Comparison of ENCODE assay signal across 19 mouse cellular contexts in genomic region chr4:86905869-86906268, GRCm38 (mm10). TPM values are rescaled to one million over a fixed set of nuclear protein-coding genes. Genes with fewer than 3 reads are reported as not detected.
DNase-seq lines count a peak whose midpoint lies in the region; ATAC-seq and TF ChIP-seq lines count a peak whose summit lies in the region.
"Had no signal": no experiment of that assay in that cellular context is flagged by ENCODE, and none has a peak within 500 bp of the region (broad histone marks: within the 10 kb centered on the region; RNA-seq: fewer than 3 reads in every experiment).

No protein-coding gene starts in this region.

- no peak for DNase-seq in kidney, adult 8-10 months
- DNase-seq in liver, embryonic 13.5 days: no peak
- no peak for DNase-seq in liver, postnatal 0 days
- peak; percentile 21 for DNase-seq in midbrain, embryonic 11.5 days (ENCODE audit: low spot score, missing footprints)
- DNase-seq in lung, postnatal 0 days (ENCODE audit: low spot score): no peak
- DNase-seq: adrenal gland, adult 2 months; adrenal gland, postnatal 10 days; adrenal gland, postnatal 25 days; cerebellum, adult 11-12 months; cerebellum, adult 2 months; cerebellum, adult 9-10 months; cerebellum, postnatal 10 days; cerebellum, postnatal 25 days had no signal

- H3K4me1 ChIP-seq in kidney, embryonic 15.5 days: peaks cover 6% of the 10 kb centered on the region; the same call in 1 of the 2 replicates
- peaks cover 5% of the 10 kb centered on the region; the same call in 1 of the 2 replicates for H3K4me1 ChIP-seq in liver, embryonic 13.5 days (replicated peaks)
- peaks cover 6% of the 10 kb centered on the region for H3K4me1 ChIP-seq in liver, postnatal 0 days (ENCODE audit: insufficient read depth)
- H3K4me1 ChIP-seq in midbrain, embryonic 11.5 days (ENCODE audit: control insufficient read depth, insufficient read depth, low read length): no peaks in the 10 kb centered on the region
- no peaks in the 10 kb centered on the region for H3K4me1 ChIP-seq in midbrain, embryonic 13.5 days (replicated peaks)
- no peaks in the 10 kb centered on the region for H3K4me1 ChIP-seq in lung, postnatal 0 days (ENCODE audit: insufficient read depth, low read depth, low read length)
- H3K4me1 ChIP-seq: embryonic facial prominence, embryonic 10.5 days; embryonic facial prominence, embryonic 12.5 days; forebrain, embryonic 13.5 days; forebrain, embryonic 15.5 days had no signal

- no peak for TF ChIP-seq CTCF in liver, postnatal 0 days (IDR thresholded peaks at IDR 0.05; ENCODE audit: low read depth)
- TF ChIP-seq CTCF in lung, postnatal 0 days (IDR thresholded peaks at IDR 0.05): no peak

- no peak overlapping the region for H3K9ac ChIP-seq in kidney, embryonic 15.5 days
- no peak overlapping the region for H3K9ac ChIP-seq in liver, embryonic 13.5 days
- no peak overlapping the region for H3K9ac ChIP-seq in liver, postnatal 0 days (replicated peaks)
- no peak overlapping the region for H3K9ac ChIP-seq in midbrain, embryonic 11.5 days (ENCODE audit: low read length)
- no peak overlapping the region for H3K9ac ChIP-seq in midbrain, embryonic 13.5 days (replicated peaks)
- H3K9ac ChIP-seq in lung, postnatal 0 days (replicated peaks; ENCODE audit: low read depth): no peak overlapping the region
- H3K9ac ChIP-seq: embryonic facial prominence, embryonic 12.5 days; forebrain, embryonic 13.5 days; forebrain, embryonic 15.5 days had no signal

- 68% methylated on average over 1 of the region's 1 CpGs for WGBS in kidney, embryonic 15.5 days
- 75% methylated on average over 1 of the region's 1 CpGs for WGBS in liver, embryonic 13.5 days (ENCODE audit: insufficient replicate concordance)
- WGBS in liver, postnatal 0 days (ENCODE audit: insufficient replicate concordance): 79% methylated on average over 1 of the region's 1 CpGs
- WGBS in midbrain, embryonic 11.5 days: 71% methylated on average over 1 of the region's 1 CpGs
- 90% methylated on average over 1 of the region's 1 CpGs for WGBS in midbrain, embryonic 13.5 days
- 67% methylated on average over 1 of the region's 1 CpGs for WGBS in lung, postnatal 0 days

- no peak for TF ChIP-seq EP300 in liver, postnatal 0 days (IDR thresholded peaks at IDR 0.05; ENCODE audit: low read depth)
- TF ChIP-seq EP300 in lung, postnatal 0 days (IDR thresholded peaks at IDR 0.05): no peak

- ATAC-seq in kidney, embryonic 15.5 days (replicated peaks; ENCODE audit: low FRiP score): peak; percentile 52; the same call in 1 of the 2 replicates
- peak; percentile 46 for ATAC-seq in liver, embryonic 13.5 days (ENCODE audit: low read depth)
- no peak for ATAC-seq in liver, postnatal 0 days
- no peak for ATAC-seq in midbrain, embryonic 11.5 days (ENCODE audit: low FRiP score)
- no peak for ATAC-seq in midbrain, embryonic 13.5 days
- ATAC-seq in lung, postnatal 0 days: no peak
- ATAC-seq: forebrain, embryonic 13.5 days; forebrain, embryonic 15.5 days had no signal

- H3K27me3 ChIP-seq in kidney, embryonic 15.5 days: no peaks in the 10 kb centered on the region
- H3K27me3 ChIP-seq in liver, embryonic 13.5 days: no peaks in the 10 kb centered on the region
- no peaks in the 10 kb centered on the region for H3K27me3 ChIP-seq in liver, postnatal 0 days (ENCODE audit: insufficient read depth, low read length)
- H3K27me3 ChIP-seq in midbrain, embryonic 11.5 days (ENCODE audit: control insufficient read depth, insufficient read depth, low read length): no peaks in the 10 kb centered on the region
- no peaks in the 10 kb centered on the region for H3K27me3 ChIP-seq in midbrain, embryonic 13.5 days
- no peaks in the 10 kb centered on the region for H3K27me3 ChIP-seq in lung, postnatal 0 days (replicated peaks; ENCODE audit: insufficient read depth, low read length)
- H3K27me3 ChIP-seq: embryonic facial prominence, embryonic 12.5 days; forebrain, embryonic 13.5 days; forebrain, embryonic 15.5 days had no signal

- no peak overlapping the region for H3K27ac ChIP-seq in kidney, embryonic 15.5 days
- no peak overlapping the region for H3K27ac ChIP-seq in liver, embryonic 13.5 days
- no peak overlapping the region for H3K27ac ChIP-seq in liver, postnatal 0 days (ENCODE audit: low read depth)
- H3K27ac ChIP-seq in midbrain, embryonic 11.5 days (ENCODE audit: low read depth, low read length): no peak overlapping the region
- H3K27ac ChIP-seq in midbrain, embryonic 13.5 days: no peak overlapping the region
- H3K27ac ChIP-seq in lung, postnatal 0 days (ENCODE audit: low read length): no peak overlapping the region
- H3K27ac ChIP-seq: embryonic facial prominence, embryonic 10.5 days; embryonic facial prominence, embryonic 12.5 days; forebrain, embryonic 13.5 days; forebrain, embryonic 15.5 days had no signal

- H3K4me2 ChIP-seq in kidney, embryonic 15.5 days: no peak overlapping the region
- no peak overlapping the region for H3K4me2 ChIP-seq in liver, embryonic 13.5 days
- H3K4me2 ChIP-seq in liver, postnatal 0 days (ENCODE audit: low read depth, low read length): no peak overlapping the region
- no peak overlapping the region for H3K4me2 ChIP-seq in midbrain, embryonic 11.5 days
- no peak overlapping the region for H3K4me2 ChIP-seq in midbrain, embryonic 13.5 days (replicated peaks)
- H3K4me2 ChIP-seq in lung, postnatal 0 days (replicated peaks; ENCODE audit: low read depth, low read length): no peak overlapping the region
- H3K4me2 ChIP-seq: embryonic facial prominence, embryonic 12.5 days; forebrain, embryonic 13.5 days; forebrain, embryonic 15.5 days had no signal

- no peak overlapping the region for H3K4me3 ChIP-seq in kidney, embryonic 15.5 days (replicated peaks)
- H3K4me3 ChIP-seq in liver, embryonic 13.5 days (replicated peaks): no peak overlapping the region
- no peak overlapping the region for H3K4me3 ChIP-seq in liver, postnatal 0 days (ENCODE audit: low read depth, low read length)
- H3K4me3 ChIP-seq in midbrain, embryonic 11.5 days (ENCODE audit: low read depth, low read length): no peak overlapping the region
- H3K4me3 ChIP-seq in midbrain, embryonic 13.5 days (replicated peaks): no peak overlapping the region
- no peak overlapping the region for H3K4me3 ChIP-seq in lung, postnatal 0 days (ENCODE audit: low read depth, low read length)
- H3K4me3 ChIP-seq: embryonic facial prominence, embryonic 10.5 days; embryonic facial prominence, embryonic 12.5 days; forebrain, embryonic 13.5 days; forebrain, embryonic 15.5 days had no signal

- no peaks in the 10 kb centered on the region for H3K36me3 ChIP-seq in kidney, embryonic 15.5 days
- H3K36me3 ChIP-seq in liver, embryonic 13.5 days: no peaks in the 10 kb centered on the region
- H3K36me3 ChIP-seq in liver, postnatal 0 days (replicated peaks; ENCODE audit: insufficient read depth, low read length): no peaks in the 10 kb centered on the region
- no peaks in the 10 kb centered on the region for H3K36me3 ChIP-seq in midbrain, embryonic 11.5 days (ENCODE audit: control insufficient read depth, insufficient read depth, low read length)
- H3K36me3 ChIP-seq in midbrain, embryonic 13.5 days: no peaks in the 10 kb centered on the region
- H3K36me3 ChIP-seq in lung, postnatal 0 days (ENCODE audit: insufficient read depth, low read length): no peaks in the 10 kb centered on the region; the same call in 1 of the 2 replicates
- H3K36me3 ChIP-seq: embryonic facial prominence, embryonic 10.5 days; embryonic facial prominence, embryonic 12.5 days; forebrain, embryonic 15.5 days had no signal

- no peaks in the 10 kb centered on the region for H3K9me3 ChIP-seq in kidney, embryonic 15.5 days (replicated peaks)
- H3K9me3 ChIP-seq in liver, embryonic 13.5 days (replicated peaks): no peaks in the 10 kb centered on the region
- H3K9me3 ChIP-seq in liver, postnatal 0 days (ENCODE audit: low read length): no peaks in the 10 kb centered on the region
- H3K9me3 ChIP-seq in midbrain, embryonic 11.5 days (ENCODE audit: control insufficient read depth, low read length): no peaks in the 10 kb centered on the region
- no peaks in the 10 kb centered on the region for H3K9me3 ChIP-seq in midbrain, embryonic 13.5 days
- H3K9me3 ChIP-seq in lung, postnatal 0 days (ENCODE audit: low read length): no peaks in the 10 kb centered on the region
- H3K9me3 ChIP-seq: embryonic facial prominence, embryonic 10.5 days; embryonic facial prominence, embryonic 12.5 days; forebrain, embryonic 13.5 days; forebrain, embryonic 15.5 days had no signal

RNA-seq across cellular contexts. Expression of gene Acer2, which starts 31.7 kb away (rescaled TPM):
- polyA plus RNA-seq in kidney, embryonic 15.5 days (2015; fragmentation: Nextera tagmentation; extraction: Ambion mirVana): 37.3 and 37.9 TPM in 2 replicates
- polyA plus RNA-seq in liver, embryonic 13.5 days (2015; fragmentation: Nextera tagmentation; extraction: Ambion mirVana): 5.3 and 6.7 TPM in 2 replicates
- 10.1 and 11.4 TPM in 2 replicates for polyA plus RNA-seq in liver, postnatal 0 days (2015; fragmentation: Nextera tagmentation; extraction: Ambion mirVana)
- polyA plus RNA-seq in midbrain, embryonic 11.5 days (2014; fragmentation: Nextera tagmentation; extraction: Ambion mirVana): 7.0 and 9.2 TPM in 2 replicates
- polyA plus RNA-seq in midbrain, embryonic 13.5 days (2015; fragmentation: Nextera tagmentation; extraction: Ambion mirVana): 19.4 and 19.9 TPM in 2 replicates
- polyA plus RNA-seq in lung, postnatal 0 days (2015; fragmentation: Nextera tagmentation; extraction: Ambion mirVana): 53.8 and 92.9 TPM in 2 replicates

RNA-seq across cellular contexts. Expression of gene Rps6, which starts 48.7 kb away (rescaled TPM):
- 768 and 806 TPM in 2 replicates for polyA plus RNA-seq in kidney, embryonic 15.5 days (2015; fragmentation: Nextera tagmentation; extraction: Ambion mirVana)
- 624 and 653 TPM in 2 replicates for polyA plus RNA-seq in liver, embryonic 13.5 days (2015; fragmentation: Nextera tagmentation; extraction: Ambion mirVana)
- polyA plus RNA-seq in liver, postnatal 0 days (2015; fragmentation: Nextera tagmentation; extraction: Ambion mirVana): 455 and 469 TPM in 2 replicates
- polyA plus RNA-seq in midbrain, embryonic 11.5 days (2014; fragmentation: Nextera tagmentation; extraction: Ambion mirVana): 721 and 723 TPM in 2 replicates
- 459 and 472 TPM in 2 replicates for polyA plus RNA-seq in midbrain, embryonic 13.5 days (2015; fragmentation: Nextera tagmentation; extraction: Ambion mirVana)
- polyA plus RNA-seq in lung, postnatal 0 days (2015; fragmentation: Nextera tagmentation; extraction: Ambion mirVana): 491 and 498 TPM in 2 replicates

Comparison
In these comparisons a context has a peak if more than half of its experiments do, and no peak if none do; other contexts are left out.
1. ATAC-seq: peak in kidney, embryonic 15.5 days (single experiment) and liver, embryonic 13.5 days (single experiment); none in liver, postnatal 0 days (single experiment), midbrain, embryonic 11.5 days (single experiment), midbrain, embryonic 13.5 days (single experiment) and lung, postnatal 0 days (single experiment).